Mouse (Mus musculus) brain, embryonic 14.5 days (tissue): ENCODE measurements around the gene S100a3.

Source experiments
- CTCF ChIP-seq: fragments of 200-500 bp; IDR thresholded peaks from 2 replicates; pipeline ENCODE4 v1.5.1; 2012; ENCODE audit warnings: inconsistent platforms, mild to moderate bottlenecking, moderate library complexity, borderline replicate concordance; ENCODE audit not compliant: insufficient read depth, insufficient read length; ENCODE audit errors: extremely low read depth
- POLR2A ChIP-seq: fragments of 200-500 bp; IDR thresholded peaks from 2 replicates; pipeline ENCODE4 v1.6.1; 2012; ENCODE audit warnings: mild to moderate bottlenecking, inconsistent platforms, borderline replicate concordance; ENCODE audit not compliant: poor library complexity, insufficient read depth, insufficient read length, severe bottlenecking; ENCODE audit errors: extremely low read depth

GRCm38 (mm10) chr3:90611494-90611893 lies 51.1 kb downstream of the S100a3 start:
- no peak for TF ChIP-seq POLR2A
- TF ChIP-seq CTCF: no peak
